Mouse (Mus musculus) hindbrain, embryonic 15.5 days (tissue): ENCODE measurements around the gene Lrrc45. TPM values are rescaled to one million over a fixed set of nuclear protein-coding genes. Genes with fewer than 3 reads are reported as not detected.
A peak's percentile ranks its signal among the peaks of the same experiment; 100 is the strongest.

ENCODE experiments used
- ATAC-seq: fragments of 200-750 bp; cut with Nextera tagmentation; 2 replicates; pipeline ENCODE4 v1.8.0; 2017; ENCODE audit warnings: low read depth, moderate number of reproducible peaks, moderate TSS enrichment; ENCODE audit not compliant: low FRiP score
- H3K27ac ChIP-seq: fragments of 300-500 bp; sonication (generic); replicated peaks from 2 replicates; pipeline ENCODE4 v1.5.1; 2015; ENCODE audit warnings: mild to moderate bottlenecking, inconsistent platforms
- H3K27me3 ChIP-seq: fragments of 300-500 bp; sonication (generic); 2 replicates; pipeline ENCODE4 v1.6.1; 2015; ENCODE audit warnings: control low read depth, inconsistent platforms
- H3K36me3 ChIP-seq: fragments of 300-500 bp; sonication (generic); 2 replicates; pipeline ENCODE4 v1.6.1; 2015; ENCODE audit warnings: control low read depth, inconsistent platforms
- H3K4me1 ChIP-seq: fragments of 300-500 bp; sonication (generic); replicated peaks from 2 replicates; pipeline ENCODE4 v1.6.1; 2015; ENCODE audit warnings: control low read depth, inconsistent platforms
- H3K4me2 ChIP-seq: fragments of 300-500 bp; sonication (generic); 2 replicates; pipeline ENCODE4 v1.6.1; 2015; ENCODE audit warnings: moderate library complexity, mild to moderate bottlenecking, inconsistent platforms
- H3K4me3 ChIP-seq: fragments of 300-500 bp; sonication (generic); 2 replicates; pipeline ENCODE4 v1.5.1; 2015; ENCODE audit warnings: mild to moderate bottlenecking, inconsistent platforms
- H3K9ac ChIP-seq: fragments of 300-500 bp; sonication (generic); 2 replicates; pipeline ENCODE4 v1.6.1; 2015; ENCODE audit warnings: inconsistent platforms
- H3K9me3 ChIP-seq: fragments of 300-500 bp; sonication (generic); 2 replicates; pipeline ENCODE4 v1.6.1; 2016; ENCODE audit warnings: control low read depth, inconsistent platforms
- WGBS: fragments of 180-500 bp; shearing (Covaris S2); methylation state at CpG from one replicate; pipeline ENCODE4 v1.1.7; 2015; 5-methylcytosine and 5-hydroxymethylcytosine counted together
- polyA plus RNA-seq: library from polyadenylated mRNA; unstranded; fragments of >200 nt; fragmentation: Nextera tagmentation; extraction: Ambion mirVana; gene quantifications from 2 replicates; pipeline ENCODE4 v1.2.1, GENCODE M21; 2015

Gene Lrrc45
- polyA plus RNA-seq, 1 experiment from 2014 or later = 81.2 TPM

- peaks cover 14% of the 10 kb centered on the region; the same call in 1 of the 2 replicates for H3K36me3 ChIP-seq
- no peaks in the 10 kb centered on the region for H3K9me3 ChIP-seq
- H3K9ac ChIP-seq = no peak overlapping the region
- no peaks in the 10 kb centered on the region for H3K27me3 ChIP-seq
- H3K4me2 ChIP-seq = no peak overlapping the region
- H3K4me1 ChIP-seq = peaks cover 22% of the 10 kb centered on the region
- no peak overlapping the region for H3K27ac ChIP-seq
- no peak for ATAC-seq
- H3K4me3 ChIP-seq = no peak overlapping the region
- 65% methylated on average over 5 of the region's 5 CpGs for WGBS
Measured at GRCm38 (mm10) chr11:120706120-120706519, 7.6 kb upstream of the Lrrc45 start.

- 15% methylated on average over 12 of the region's 12 CpGs for WGBS
- Histone ChIP-seq H3K4me3 (no peak overlapping the region), H3K27me3 (no peaks in the 10 kb centered on the region), H3K9me3 (no peaks in the 10 kb centered on the region), H3K4me2 (no peak overlapping the region), H3K27ac (no peak overlapping the region), H3K36me3 (peaks cover 6% of the 10 kb centered on the region; the same call in 1 of the 2 replicates), H3K9ac (no peak overlapping the region), H3K4me1 (peaks cover 25% of the 10 kb centered on the region)
- no peak for ATAC-seq
Measured at GRCm38 (mm10) chr11:120707225-120707624, 6.5 kb upstream of the Lrrc45 start.

- 41% methylated on average over 5 of the region's 5 CpGs for WGBS
- H3K27me3 ChIP-seq = no peaks in the 10 kb centered on the region
- 0 out of 2 replicates have a peak, but pooled peaks cover 3% of the 10 kb centered on the region for H3K36me3 ChIP-seq
- no peak overlapping the region for H3K4me3 ChIP-seq
- ATAC-seq = no peak
- H3K4me2 ChIP-seq = no peak overlapping the region
- no peak overlapping the region for H3K9ac ChIP-seq
- H3K27ac ChIP-seq = no peak overlapping the region
- no peaks in the 10 kb centered on the region for H3K9me3 ChIP-seq
- peaks cover 33% of the 10 kb centered on the region for H3K4me1 ChIP-seq
Measured at GRCm38 (mm10) chr11:120707969-120708368, 5.8 kb upstream of the Lrrc45 start.

GRCm38 (mm10) chr11:120709551-120709950 lies 4.2 kb upstream of the Lrrc45 start:
- no peak for ATAC-seq
- WGBS = 71% methylated on average over 2 of the region's 2 CpGs

GRCm38 (mm10) chr11:120710672-120711071 lies 3.1 kb upstream of the Lrrc45 start:
- Histone ChIP-seq H3K9me3 (no peaks in the 10 kb centered on the region), H3K4me1 (peaks cover 35% of the 10 kb centered on the region), H3K4me2 (no peak overlapping the region), H3K9ac (no peak overlapping the region), H3K36me3 (peaks cover 1% of the 10 kb centered on the region; the same call in 1 of the 2 replicates), H3K27me3 (no peaks in the 10 kb centered on the region), H3K4me3 (no peak overlapping the region), H3K27ac (no peak overlapping the region)
- WGBS = 65% methylated on average over 5 of the region's 5 CpGs
- ATAC-seq = no peak

More at GRCm38 (mm10) chr11:120709551-120709950, 4.2 kb upstream of the Lrrc45 start:
- H3K9ac ChIP-seq = no peak overlapping the region
- H3K4me2 ChIP-seq = no peak overlapping the region
- no peak overlapping the region for H3K27ac ChIP-seq
- H3K27me3 ChIP-seq = no peaks in the 10 kb centered on the region
- no peaks in the 10 kb centered on the region for H3K9me3 ChIP-seq
- no peak overlapping the region for H3K4me3 ChIP-seq
- H3K4me1 ChIP-seq = peaks cover 30% of the 10 kb centered on the region
- H3K36me3 ChIP-seq = no peaks in the 10 kb centered on the region

- H3K27ac ChIP-seq = 0 out of 2 replicates have a peak overlapping the region, but pooled peaks have one; percentile 85
- peaks cover 6% of the 10 kb centered on the region for H3K36me3 ChIP-seq
- ATAC-seq = no peak
- peak overlapping the region; percentile 100 for H3K4me2 ChIP-seq
- H3K9ac ChIP-seq = no peak overlapping the region
- H3K4me3 ChIP-seq = no peak overlapping the region
- no peaks in the 10 kb centered on the region for H3K9me3 ChIP-seq
- H3K4me1 ChIP-seq = peaks cover 33% of the 10 kb centered on the region
- no peaks in the 10 kb centered on the region for H3K27me3 ChIP-seq
- 63% methylated on average over 8 of the region's 8 CpGs for WGBS
Measured at GRCm38 (mm10) chr11:120711980-120712604, 1.6 kb upstream of the Lrrc45 start.

- WGBS = 1% methylated on average over 38 of the region's 38 CpGs
- ATAC-seq = peak; percentile 60
- Histone ChIP-seq H3K9ac (peak overlapping the region; percentile 60), H3K27me3 (no peaks in the 10 kb centered on the region), H3K27ac (peak overlapping the region; percentile 85), H3K4me3 (peak overlapping the region; percentile 62), H3K9me3 (no peaks in the 10 kb centered on the region), H3K4me1 (peaks cover 33% of the 10 kb centered on the region), H3K4me2 (peak overlapping the region; percentile 100), H3K36me3 (peaks cover 14% of the 10 kb centered on the region)
Measured at GRCm38 (mm10) chr11:120712771-120713568, 755 bp upstream of the Lrrc45 start.

GRCm38 (mm10) chr11:120714546-120714945 lies 821 bp downstream of the Lrrc45 start:
- peaks cover 14% of the 10 kb centered on the region for H3K36me3 ChIP-seq
- 63% methylated on average over 10 of the region's 10 CpGs for WGBS
- peak overlapping the region; percentile 57 for H3K27ac ChIP-seq
- peak overlapping the region; percentile 100 for H3K4me2 ChIP-seq
- H3K4me1 ChIP-seq = peaks cover 33% of the 10 kb centered on the region
- no peak for ATAC-seq
- peak overlapping the region; percentile 56 for H3K9ac ChIP-seq
- no peaks in the 10 kb centered on the region for H3K27me3 ChIP-seq
- no peaks in the 10 kb centered on the region for H3K9me3 ChIP-seq
- H3K4me3 ChIP-seq = peak overlapping the region; percentile 62

- Histone ChIP-seq H3K27ac (no peak overlapping the region), H3K9ac (no peak overlapping the region), H3K4me3 (no peak overlapping the region), H3K27me3 (no peaks in the 10 kb centered on the region), H3K4me2 (peak overlapping the region; percentile 100), H3K4me1 (peaks cover 38% of the 10 kb centered on the region), H3K9me3 (no peaks in the 10 kb centered on the region), H3K36me3 (peaks cover 18% of the 10 kb centered on the region)
- no peak for ATAC-seq
- 91% methylated on average over 9 of the region's 9 CpGs for WGBS
Measured at GRCm38 (mm10) chr11:120715131-120715530, 1.4 kb downstream of the Lrrc45 start.

- Histone ChIP-seq H3K27me3 (no peaks in the 10 kb centered on the region), H3K36me3 (peaks cover 18% of the 10 kb centered on the region), H3K4me1 (peaks cover 48% of the 10 kb centered on the region), H3K4me3 (no peak overlapping the region), H3K9me3 (no peaks in the 10 kb centered on the region), H3K27ac (no peak overlapping the region), H3K4me2 (no peak overlapping the region), H3K9ac (no peak overlapping the region)
- no peak for ATAC-seq
- WGBS = 88% methylated on average over 9 of the region's 9 CpGs
Measured at GRCm38 (mm10) chr11:120719242-120719641, 5.5 kb downstream of the Lrrc45 start.

GRCm38 (mm10) chr11:120719841-120720376 lies 6.2 kb downstream of the Lrrc45 start:
- 90% methylated on average over 13 of the region's 13 CpGs for WGBS
- peaks cover 41% of the 10 kb centered on the region for H3K4me1 ChIP-seq
- H3K36me3 ChIP-seq = peaks cover 18% of the 10 kb centered on the region
- no peaks in the 10 kb centered on the region for H3K27me3 ChIP-seq
- H3K27ac ChIP-seq = no peak overlapping the region
- no peaks in the 10 kb centered on the region for H3K9me3 ChIP-seq
- no peak overlapping the region for H3K9ac ChIP-seq
- peak overlapping the region; percentile 75; the same call in 1 of the 2 replicates for H3K4me2 ChIP-seq
- H3K4me3 ChIP-seq = no peak overlapping the region
- ATAC-seq = no peak

- Histone ChIP-seq H3K4me2 (peak overlapping the region; percentile 75), H3K9me3 (no peaks in the 10 kb centered on the region), H3K27me3 (no peaks in the 10 kb centered on the region), H3K4me1 (peaks cover 35% of the 10 kb centered on the region), H3K9ac (peak overlapping the region; percentile 89), H3K4me3 (peak overlapping the region; percentile 57), H3K36me3 (peaks cover 18% of the 10 kb centered on the region), H3K27ac (peak overlapping the region; percentile 81)
- ATAC-seq = peak; percentile 24; the same call in 1 of the 2 replicates
- WGBS = 10% methylated on average over 17 of the region's 17 CpGs
Measured at GRCm38 (mm10) chr11:120720450-120720849, 6.7 kb downstream of the Lrrc45 start.
